Mouse (Mus musculus) ovary, postnatal 14 days (tissue): ENCODE results near the gene Sertad1.
"Not testable (repeated sequence)": the region's sequence is repeated elsewhere in the genome, so short reads cannot be mapped to it uniquely, and the experiment has no call there.

Experiments used
- DNase-seq: peaks from one replicate; pipeline ENCODE4 v3.0.0; 2022; ENCODE audit warnings: low spot score

The Sertad1 gene

GRCm38 (mm10) chr7:27473156-27473834 lies 13.4 kb upstream of the Sertad1 start, which contains the start of gene Sertad3:
Gene Sertad3, plus strand, starts transcription at chr7:27473768.
- DNase-seq, result peak; percentile 100

GRCm38 (mm10) chr7:27473835-27474489 lies 12.7 kb upstream of the Sertad1 start:
- DNase-seq, result no peak

GRCm38 (mm10) chr7:27474490-27474954 lies 12.2 kb upstream of the Sertad1 start:
- peak; percentile 95 for DNase-seq

GRCm38 (mm10) chr7:27475596-27475995 lies 11.1 kb upstream of the Sertad1 start:
- no peak for DNase-seq

GRCm38 (mm10) chr7:27476098-27476635 lies 10.5 kb upstream of the Sertad1 start:
- no peak for DNase-seq

- DNase-seq, result no peak
Observed at GRCm38 (mm10) chr7:27478561-27478960, 8.1 kb upstream of the Sertad1 start.

- DNase-seq, result no peak
Observed at GRCm38 (mm10) chr7:27479750-27480149, 7.0 kb upstream of the Sertad1 start.

- DNase-seq, result no peak
Observed at GRCm38 (mm10) chr7:27480506-27480905, 6.2 kb upstream of the Sertad1 start.

- no peak for DNase-seq
Observed at GRCm38 (mm10) chr7:27480927-27481626, 5.6 kb upstream of the Sertad1 start.

GRCm38 (mm10) chr7:27481627-27481969 lies 5.1 kb upstream of the Sertad1 start:
- peak; percentile 83 for DNase-seq

GRCm38 (mm10) chr7:27483860-27484259 lies 2.9 kb upstream of the Sertad1 start:
- DNase-seq, result no peak

GRCm38 (mm10) chr7:27486102-27486769 lies 474 bp upstream of the Sertad1 start:
- no peak for DNase-seq

GRCm38 (mm10) chr7:27487740-27488268 lies 1.1 kb downstream of the Sertad1 start:
- no peak for DNase-seq

GRCm38 (mm10) chr7:27489270-27489869 lies 2.7 kb downstream of the Sertad1 start:
- DNase-seq, result no peak

- DNase-seq, result no peak
Observed at GRCm38 (mm10) chr7:27490227-27490542, 3.5 kb downstream of the Sertad1 start.

GRCm38 (mm10) chr7:27490543-27491329 lies 4.0 kb downstream of the Sertad1 start:
- peak; percentile 92 for DNase-seq

- no peak for DNase-seq
Observed at GRCm38 (mm10) chr7:27491856-27492255, 5.1 kb downstream of the Sertad1 start.

GRCm38 (mm10) chr7:27493022-27493421 lies 6.3 kb downstream of the Sertad1 start:
- DNase-seq, result no peak

GRCm38 (mm10) chr7:27493450-27493849 lies 6.7 kb downstream of the Sertad1 start:
- no peak for DNase-seq

- not testable (repeated sequence) for DNase-seq
Observed at GRCm38 (mm10) chr7:27494659-27495367, 8.1 kb downstream of the Sertad1 start.
